Mouse (Mus musculus) intestine, embryonic 14.5 days (tissue): ENCODE data around the gene Rap1gds1. TPM values are rescaled to one million over a fixed set of nuclear protein-coding genes. Genes with fewer than 3 reads are reported as not detected.

ENCODE experiments used
- ATAC-seq: fragments of 200-750 bp; cut with Nextera tagmentation; replicated peaks from 2 replicates; pipeline ENCODE4 v1.8.0; 2017; ENCODE audit warnings: low read depth, moderate number of reproducible peaks, moderate TSS enrichment, moderate library complexity; ENCODE audit not compliant: low FRiP score, low TSS enrichment
- DNase-seq: peaks from one replicate; pipeline ENCODE4 v3.0.0-alpha.2; 2018; ENCODE audit warnings: low spot score
- H3K27ac ChIP-seq: fragments of 300-500 bp; sonication (generic); 2 replicates; pipeline ENCODE4 v1.5.1; 2014; ENCODE audit warnings: low read depth, mild to moderate bottlenecking, control low read depth
- H3K27me3 ChIP-seq: fragments of 300-500 bp; sonication (generic); replicated peaks from 2 replicates; pipeline ENCODE4 v1.6.1; 2014; ENCODE audit warnings: low read length, control low read depth; ENCODE audit not compliant: control insufficient read depth, insufficient read depth
- H3K36me3 ChIP-seq: fragments of 300-500 bp; sonication (generic); 2 replicates; pipeline ENCODE4 v1.6.1; 2014; ENCODE audit warnings: low read length, control low read depth; ENCODE audit not compliant: control insufficient read depth, insufficient read depth
- H3K4me1 ChIP-seq: fragments of 300-500 bp; sonication (generic); replicated peaks from 2 replicates; pipeline ENCODE4 v1.6.1; 2014; ENCODE audit warnings: low read length, control low read depth, mixed read lengths; ENCODE audit not compliant: control insufficient read depth, insufficient read depth
- H3K4me2 ChIP-seq: fragments of 300-500 bp; sonication (generic); 2 replicates; pipeline ENCODE4 v1.6.1; 2014; ENCODE audit warnings: low read length
- H3K4me3 ChIP-seq: fragments of 300-500 bp; sonication (generic); 2 replicates; pipeline ENCODE4 v1.5.1; 2014; ENCODE audit warnings: low read depth, low read length, control low read depth, mixed read lengths
- H3K9ac ChIP-seq: fragments of 300-500 bp; sonication (generic); 2 replicates; pipeline ENCODE4 v1.6.1; 2014; ENCODE audit warnings: mild to moderate bottlenecking, low read length
- H3K9me3 ChIP-seq: fragments of 300-500 bp; sonication (generic); 2 replicates; pipeline ENCODE4 v1.6.1; 2016; ENCODE audit warnings: low read length, control low read depth; ENCODE audit not compliant: control insufficient read depth
- WGBS: fragments of 180-500 bp; shearing (Covaris S2); extraction: QIAGEN DNeasy Blood & Tissue Kit; methylation state at CpG from one replicate; pipeline ENCODE4 v1.1.7; 2014; 5-methylcytosine and 5-hydroxymethylcytosine counted together
- polyA plus RNA-seq: library from polyadenylated mRNA; unstranded; fragments of >200 nt; fragmentation: Nextera tagmentation; extraction: Ambion mirVana; gene quantifications from 2 replicates; pipeline ENCODE4 v1.2.1, GENCODE M21; 2014

Rap1gds1 gene
- polyA plus RNA-seq, 1 experiment from 2014 or later, result 61.4 TPM

- no peaks in the 10 kb centered on the region for H3K36me3 ChIP-seq
- DNase-seq, result no peak
Measured at GRCm38 (mm10) chr3:139101941-139102340, 26.9 kb upstream of the Rap1gds1 start.

GRCm38 (mm10) chr3:139099284-139099683 is 24.3 kb upstream of the Rap1gds1 start:
- Histone ChIP-seq H3K9ac (no peak overlapping the region), H3K9me3 (no peaks in the 10 kb centered on the region), H3K4me1 (no peaks in the 10 kb centered on the region), H3K4me3 (no peak overlapping the region), H3K27ac (no peak overlapping the region), H3K27me3 (no peaks in the 10 kb centered on the region), H3K36me3 (no peaks in the 10 kb centered on the region), H3K4me2 (no peak overlapping the region)
- ATAC-seq (no peak), DNase-seq (no peak)
- 90% methylated on average over 5 of the region's 5 CpGs for WGBS

More at GRCm38 (mm10) chr3:139101941-139102340, 26.9 kb upstream of the Rap1gds1 start:
- Histone ChIP-seq H3K9me3 (no peaks in the 10 kb centered on the region), H3K27ac (no peak overlapping the region), H3K4me1 (no peaks in the 10 kb centered on the region), H3K9ac (no peak overlapping the region), H3K4me3 (no peak overlapping the region), H3K27me3 (no peaks in the 10 kb centered on the region), H3K4me2 (no peak overlapping the region)
- WGBS, result 81% methylated on average over 1 of the region's 1 CpGs
- no peak for ATAC-seq

- WGBS, result 92% methylated on average over 7 of the region's 7 CpGs
- DNase-seq, result no peak
Measured at GRCm38 (mm10) chr3:139095894-139096293, 20.9 kb upstream of the Rap1gds1 start.

GRCm38 (mm10) chr3:139088526-139088925 is 13.5 kb upstream of the Rap1gds1 start:
- H3K27me3 ChIP-seq, result no peaks in the 10 kb centered on the region
- no peak overlapping the region for H3K4me2 ChIP-seq
- no peak for DNase-seq
- H3K27ac ChIP-seq, result no peak overlapping the region
- no peak overlapping the region for H3K9ac ChIP-seq
- H3K36me3 ChIP-seq, result no peaks in the 10 kb centered on the region
- no peaks in the 10 kb centered on the region for H3K4me1 ChIP-seq
- no peak overlapping the region for H3K4me3 ChIP-seq
- 93% methylated on average over 3 of the region's 3 CpGs for WGBS
- ATAC-seq, result no peak
- no peaks in the 10 kb centered on the region for H3K9me3 ChIP-seq

More at GRCm38 (mm10) chr3:139095894-139096293, 20.9 kb upstream of the Rap1gds1 start:
- H3K4me1 ChIP-seq, result no peaks in the 10 kb centered on the region
- H3K4me2 ChIP-seq, result no peak overlapping the region
- H3K27me3 ChIP-seq, result no peaks in the 10 kb centered on the region
- H3K27ac ChIP-seq, result no peak overlapping the region
- H3K4me3 ChIP-seq, result no peak overlapping the region
- no peaks in the 10 kb centered on the region for H3K36me3 ChIP-seq
- ATAC-seq, result no peak
- no peak overlapping the region for H3K9ac ChIP-seq
- H3K9me3 ChIP-seq, result no peaks in the 10 kb centered on the region

- 67% methylated on average over 5 of the region's 5 CpGs for WGBS
- H3K36me3 ChIP-seq, result no peaks in the 10 kb centered on the region
- no peak overlapping the region for H3K4me3 ChIP-seq
- H3K4me2 ChIP-seq, result no peak overlapping the region
- no peaks in the 10 kb centered on the region for H3K9me3 ChIP-seq
- H3K9ac ChIP-seq, result no peak overlapping the region
- DNase-seq (no peak), ATAC-seq (peak; percentile 63)
- no peak overlapping the region for H3K27ac ChIP-seq
- H3K4me1 ChIP-seq, result no peaks in the 10 kb centered on the region
- H3K27me3 ChIP-seq, result no peaks in the 10 kb centered on the region
Measured at GRCm38 (mm10) chr3:139083778-139084539, 9.0 kb upstream of the Rap1gds1 start.

GRCm38 (mm10) chr3:139079831-139080230 is 4.8 kb upstream of the Rap1gds1 start:
- Histone ChIP-seq H3K4me3 (no peak overlapping the region), H3K36me3 (no peaks in the 10 kb centered on the region), H3K27ac (no peak overlapping the region), H3K4me1 (peaks cover 6% of the 10 kb centered on the region), H3K9ac (no peak overlapping the region), H3K4me2 (no peak overlapping the region), H3K9me3 (no peaks in the 10 kb centered on the region), H3K27me3 (no peaks in the 10 kb centered on the region)
- DNase-seq (no peak), ATAC-seq (no peak)
- 87% methylated on average over 6 of the region's 6 CpGs for WGBS

- no peak for DNase-seq
Measured at GRCm38 (mm10) chr3:139078010-139078409, 3.0 kb upstream of the Rap1gds1 start.

GRCm38 (mm10) chr3:139076059-139076455 is 1.1 kb upstream of the Rap1gds1 start:
- WGBS, result 4% methylated on average over 7 of the region's 7 CpGs
- H3K27ac ChIP-seq, result peak overlapping the region; percentile 85; the same call in 1 of the 2 replicates
- no peak for ATAC-seq

More at GRCm38 (mm10) chr3:139078010-139078409, 3.0 kb upstream of the Rap1gds1 start:
- no peak overlapping the region for H3K9ac ChIP-seq
- peaks cover 10% of the 10 kb centered on the region for H3K4me1 ChIP-seq
- no peaks in the 10 kb centered on the region for H3K36me3 ChIP-seq
- no peak overlapping the region for H3K4me3 ChIP-seq
- no peaks in the 10 kb centered on the region for H3K27me3 ChIP-seq
- no peaks in the 10 kb centered on the region for H3K9me3 ChIP-seq
- no peak overlapping the region for H3K27ac ChIP-seq
- no peak for ATAC-seq
- no peak overlapping the region for H3K4me2 ChIP-seq
- 89% methylated on average over 3 of the region's 3 CpGs for WGBS

More at GRCm38 (mm10) chr3:139076059-139076455, 1.1 kb upstream of the Rap1gds1 start:
- Histone ChIP-seq H3K27me3 (no peaks in the 10 kb centered on the region), H3K4me2 (peak overlapping the region; percentile 81), H3K36me3 (no peaks in the 10 kb centered on the region), H3K9me3 (no peaks in the 10 kb centered on the region), H3K4me1 (peaks cover 15% of the 10 kb centered on the region), H3K4me3 (peak overlapping the region; percentile 87), H3K9ac (peak overlapping the region; percentile 85)
- no peak for DNase-seq
